Mouse (Mus musculus): Measurements from ENCODE around the gene Ajm1.

The Ajm1 gene

DNA sequence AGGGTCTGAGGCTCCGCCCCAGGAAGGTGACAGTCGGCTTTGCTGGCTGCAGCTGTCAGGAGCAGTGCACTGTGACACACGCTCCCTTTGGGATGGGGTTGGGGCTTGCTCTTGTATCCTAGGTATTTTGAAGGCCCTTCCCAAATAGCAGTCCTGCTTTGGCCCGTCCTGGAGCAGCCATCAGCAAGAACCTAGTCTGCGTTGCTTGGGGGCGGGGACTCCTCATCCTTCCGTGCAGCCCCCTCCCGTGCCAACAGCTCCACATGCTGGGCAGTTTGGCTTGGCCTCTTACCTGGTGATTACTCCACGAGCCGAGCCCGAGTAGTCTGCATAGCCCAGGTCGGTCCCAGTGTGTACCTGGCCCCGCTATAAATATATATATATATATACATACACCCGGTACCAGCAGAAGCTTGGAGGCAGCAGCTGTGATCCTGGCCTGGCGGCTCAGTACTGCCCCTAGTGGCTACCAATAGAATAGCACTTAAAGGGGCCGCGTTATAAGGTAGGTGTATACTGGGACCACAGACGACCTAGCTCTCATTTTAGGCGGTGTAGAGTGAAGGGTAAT is at the start of gene Ajm1:
Gene Ajm1 (minus strand): TSS at position 464 of the 571 bp plus-strand sequence.
- DNase-seq (ENCODE audit: low spot score in 2 of 2) = peak; percentile 70 to 77

DNA sequence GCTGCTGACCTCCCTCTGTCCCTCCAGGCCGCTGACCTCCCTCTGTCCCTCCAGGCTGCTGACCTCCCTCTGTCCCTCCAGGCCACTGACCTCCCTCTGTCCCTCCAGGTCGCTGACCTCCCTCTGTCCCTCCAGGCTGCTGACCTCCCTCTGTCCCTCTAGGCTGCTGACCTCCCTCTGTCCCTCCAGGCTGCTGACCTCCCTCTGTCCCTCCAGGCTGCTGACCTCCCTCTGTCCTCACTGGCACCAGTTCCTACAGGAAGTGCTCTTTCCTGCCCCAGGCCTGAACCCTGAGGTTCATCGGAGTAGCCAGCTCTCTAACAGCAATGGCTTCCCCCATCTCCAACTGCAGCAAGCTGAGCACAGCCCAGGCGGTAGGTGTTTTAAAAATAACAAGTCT is 47.2 kb upstream of the Ajm1 start:
- DNase-seq (ENCODE audit: low spot score in 2 of 2) = no peak

DNA sequence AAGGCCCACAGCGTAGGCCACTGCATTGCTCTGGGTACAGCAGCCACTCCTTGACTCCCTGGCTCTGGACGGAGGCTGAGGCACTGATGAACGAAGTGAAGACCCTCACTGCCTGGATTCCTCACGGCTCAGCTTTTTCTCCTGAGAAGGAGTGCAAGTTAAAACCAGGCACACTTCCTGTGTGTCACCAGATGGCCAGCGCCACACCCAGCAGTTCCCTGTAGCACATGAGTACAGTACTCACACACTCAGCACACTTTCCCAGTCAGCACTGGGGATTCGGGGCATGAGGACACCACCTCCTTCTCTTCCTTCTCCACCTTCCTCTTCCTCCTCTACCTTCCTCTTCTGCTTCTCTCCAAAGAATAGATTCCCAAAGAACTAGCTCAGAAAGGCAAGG is 46.3 kb upstream of the Ajm1 start, which contains the start of gene Fcna:
Gene Fcna (minus strand): TSS at position 220 of the 400 bp plus-strand sequence.
- DNase-seq (ENCODE audit: low spot score in 2 of 2) = no peak

DNA sequence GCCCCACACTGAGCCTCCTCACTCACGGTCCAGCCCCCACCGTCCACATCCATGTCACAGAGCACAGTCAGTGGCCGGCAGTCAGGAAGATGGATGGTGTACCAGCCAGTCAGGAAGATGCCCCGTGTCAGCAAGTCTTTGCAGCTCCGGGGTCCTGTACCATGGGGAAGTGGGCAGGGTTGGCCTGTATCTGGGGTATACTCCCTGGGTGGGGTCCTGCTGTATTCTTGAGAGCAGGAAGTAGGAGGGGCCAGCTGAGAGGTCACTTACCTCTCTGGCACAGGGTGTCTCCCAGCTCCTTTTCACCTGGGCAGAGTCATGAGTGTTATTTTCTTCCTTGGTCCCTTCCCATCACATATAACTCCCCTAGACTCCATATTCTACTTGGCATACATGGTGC is 44.4 kb upstream of the Ajm1 start:
- no peak for DNase-seq (ENCODE audit: low spot score in 2 of 2)

GRCm38 (mm10) chr2:25621229-25622200 is 40.0 kb upstream of the Ajm1 start, which contains the start of gene Tmem141:
Tmem141 (minus strand) TSS chr2:25622005.
- peak; percentile 76 for DNase-seq (ENCODE audit: low spot score in 2 of 2)

GRCm38 (mm10) chr2:25620852-25621228 is 39.3 kb upstream of the Ajm1 start:
- DNase-seq (ENCODE audit: low spot score in 2 of 2) = no peak

DNA sequence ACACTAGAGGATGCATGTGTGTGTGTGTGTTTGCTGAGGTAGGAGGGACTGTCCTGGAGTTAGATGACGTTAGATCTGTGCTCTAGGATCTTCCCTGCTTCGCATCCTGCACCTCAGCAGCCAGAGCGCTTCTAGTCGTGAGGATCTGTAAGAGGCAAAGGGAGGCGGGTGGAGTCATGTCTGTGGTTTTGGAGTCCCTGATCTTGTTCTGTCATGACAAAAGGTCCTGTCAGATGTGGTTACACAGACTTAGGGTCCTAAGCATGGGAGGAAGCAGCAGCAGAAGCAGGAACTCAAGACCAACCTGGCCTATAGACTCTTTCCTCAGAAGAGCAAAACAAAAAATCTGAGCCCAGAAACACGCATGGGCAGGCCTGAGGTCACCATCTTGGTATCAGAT is 38.8 kb upstream of the Ajm1 start:
- no peak for DNase-seq (ENCODE audit: low spot score in 2 of 2)

- no peak for DNase-seq (ENCODE audit: low spot score in 2 of 2)
These were observed 36.0 kb upstream of the Ajm1 start, which contains the start of gene Ccdc183 for GRCm38 (mm10) chr2:25617578-25617977. Ccdc183 (minus strand) TSS chr2:25617678.

GRCm38 (mm10) chr2:25616398-25616797 is 34.8 kb upstream of the Ajm1 start:
- DNase-seq (ENCODE audit: low spot score in 2 of 2) = no peak

- peak in 1 of 2 experiments; percentile 20 for DNase-seq (ENCODE audit: low spot score in 2 of 2)
These were observed 27.1 kb upstream of the Ajm1 start for GRCm38 (mm10) chr2:25608671-25609070.

DNA sequence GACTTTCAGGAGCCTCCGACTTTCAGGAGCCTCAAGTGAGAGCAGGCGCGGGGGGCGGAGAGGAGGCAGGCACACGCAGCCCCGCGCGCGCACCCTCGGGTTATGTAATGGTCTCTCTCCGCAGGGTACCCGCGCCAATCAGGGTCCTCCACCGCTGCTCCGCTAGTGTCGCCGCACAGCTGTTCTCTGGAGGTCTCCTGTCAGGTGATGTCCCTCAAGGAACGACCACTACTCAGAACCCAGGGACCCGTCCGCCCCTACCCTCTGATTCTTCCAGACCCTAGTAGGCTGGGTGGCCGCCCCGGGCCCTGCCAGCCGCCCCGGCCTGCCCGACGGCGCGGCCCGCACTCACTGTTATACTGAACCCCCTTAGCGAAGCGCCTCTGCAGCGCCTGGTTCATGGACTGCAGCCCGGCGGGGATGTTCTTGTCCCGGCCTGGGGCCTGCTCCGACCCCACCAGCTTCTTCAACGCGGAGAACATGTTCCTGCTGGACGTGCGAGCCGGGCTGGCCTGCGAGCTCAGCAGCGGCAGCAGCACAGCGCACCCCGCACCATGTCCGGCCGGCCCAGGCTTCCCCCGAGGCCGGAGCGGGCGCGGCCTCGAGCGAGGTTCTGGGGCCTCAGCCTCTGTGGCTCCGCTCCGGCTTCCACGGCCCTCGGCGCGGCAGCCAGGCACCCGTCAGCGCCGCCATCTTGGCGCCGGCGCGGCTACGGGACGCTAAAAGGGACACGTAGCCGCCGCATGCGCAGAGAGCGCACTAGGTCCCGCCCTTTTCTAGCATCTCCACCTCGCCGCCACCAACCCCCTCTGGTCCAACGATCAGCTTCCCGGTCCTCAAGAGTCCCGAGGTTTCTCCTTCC is 26.4 kb upstream of the Ajm1 start, which contains the start of gene Rabl6:
Gene Rabl6 (minus strand): TSS at position 761 of the 862 bp plus-strand sequence.
- DNase-seq (ENCODE audit: low spot score in 2 of 2) = peak; percentile 80 to 84

DNA sequence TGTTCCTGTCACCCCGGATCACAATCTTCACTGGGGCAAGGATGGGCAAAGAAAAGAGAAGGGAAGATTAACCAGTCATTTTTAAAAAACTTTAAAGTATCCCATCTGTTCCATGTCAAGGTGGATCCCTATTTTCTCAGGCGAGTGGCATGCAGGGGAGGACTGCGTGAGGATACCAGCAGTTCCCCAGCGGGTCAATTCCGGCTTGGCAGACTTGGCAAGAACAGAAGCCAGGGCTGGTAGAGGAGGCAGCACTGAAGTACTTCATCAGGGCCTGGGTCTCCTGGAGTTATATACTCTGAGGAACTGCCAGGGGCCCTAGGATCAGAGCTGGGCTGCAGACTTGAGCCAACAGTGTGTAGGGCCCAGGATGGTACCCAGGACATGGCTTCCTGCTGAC is 21.0 kb upstream of the Ajm1 start:
- DNase-seq (ENCODE audit: low spot score in 2 of 2) = no peak

GRCm38 (mm10) chr2:25600037-25600436 is 18.5 kb upstream of the Ajm1 start:
- no peak for DNase-seq (ENCODE audit: low spot score in 2 of 2)

DNA sequence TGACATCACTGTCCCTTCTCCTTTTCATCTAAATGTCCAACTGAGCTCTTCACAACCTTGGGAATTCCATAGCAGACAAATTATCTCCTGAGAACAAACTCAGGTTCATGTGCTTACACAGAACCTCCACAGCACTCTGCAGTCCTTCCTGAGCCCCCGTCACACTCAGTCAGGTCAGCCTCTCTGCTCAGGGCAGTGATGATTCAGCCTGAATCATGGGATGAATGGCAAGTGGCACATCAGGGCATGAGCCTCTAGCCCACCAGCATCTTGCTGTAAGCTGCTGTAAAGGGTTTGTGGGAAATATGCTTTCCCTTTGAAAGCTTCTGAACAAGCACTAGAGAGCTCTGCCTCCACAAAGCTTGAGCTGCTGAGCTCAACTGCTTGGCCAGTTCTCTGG is 17.2 kb upstream of the Ajm1 start:
- DNase-seq (ENCODE audit: low spot score in 2 of 2) = no peak

GRCm38 (mm10) chr2:25596765-25597510 is 15.4 kb upstream of the Ajm1 start:
- no peak for DNase-seq (ENCODE audit: low spot score in 2 of 2)

GRCm38 (mm10) chr2:25591863-25592262 is 10.3 kb upstream of the Ajm1 start:
- peak in 1 of 2 experiments; percentile 15 for DNase-seq (ENCODE audit: low spot score in 2 of 2)

- DNase-seq (ENCODE audit: low spot score in 2 of 2) = peak in 1 of 2 experiments; percentile 10
These were observed 6.8 kb upstream of the Ajm1 start for GRCm38 (mm10) chr2:25588227-25588907.

DNA sequence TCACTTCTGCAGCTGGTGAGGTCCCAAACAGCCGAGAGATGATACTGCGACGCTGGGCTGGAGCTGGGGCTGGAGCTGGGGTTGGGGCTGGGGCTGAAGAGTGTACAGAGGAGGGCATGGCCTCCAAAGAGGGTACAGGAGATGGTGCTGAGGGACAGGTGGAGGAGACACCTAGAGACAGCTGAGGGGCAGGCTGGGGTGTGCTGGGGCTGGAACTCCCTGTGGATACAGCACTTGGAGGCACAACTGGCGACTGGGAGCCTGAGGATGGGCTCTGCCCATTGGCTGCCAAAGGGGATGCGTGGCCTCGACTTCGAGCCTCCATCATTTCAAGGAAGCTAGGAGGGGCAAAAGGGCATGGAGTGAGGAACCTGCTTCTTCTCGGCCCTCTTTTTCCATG is 5.7 kb upstream of the Ajm1 start:
- no peak for DNase-seq (ENCODE audit: low spot score in 2 of 2)

DNA sequence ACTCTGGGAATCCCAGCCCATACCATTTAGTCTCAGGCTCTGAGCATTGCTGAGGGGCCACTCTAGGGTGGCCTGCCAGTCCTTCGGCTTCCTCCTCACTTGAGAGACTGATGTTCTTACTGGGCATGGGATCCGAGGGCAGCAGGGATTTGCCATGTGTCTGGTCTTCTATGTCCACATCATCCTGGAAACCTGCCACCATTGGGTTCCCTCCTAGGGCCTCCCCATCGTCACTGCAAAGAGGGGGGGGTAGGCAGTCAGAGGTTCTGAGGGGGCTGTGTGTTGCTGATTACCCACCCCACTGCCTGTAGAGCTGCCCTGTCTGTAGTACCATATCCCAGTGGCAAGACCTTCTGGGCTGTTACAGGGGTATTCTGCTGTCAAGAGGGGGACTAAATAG is 4.0 kb upstream of the Ajm1 start:
- DNase-seq (ENCODE audit: low spot score in 2 of 2) = no peak

DNA sequence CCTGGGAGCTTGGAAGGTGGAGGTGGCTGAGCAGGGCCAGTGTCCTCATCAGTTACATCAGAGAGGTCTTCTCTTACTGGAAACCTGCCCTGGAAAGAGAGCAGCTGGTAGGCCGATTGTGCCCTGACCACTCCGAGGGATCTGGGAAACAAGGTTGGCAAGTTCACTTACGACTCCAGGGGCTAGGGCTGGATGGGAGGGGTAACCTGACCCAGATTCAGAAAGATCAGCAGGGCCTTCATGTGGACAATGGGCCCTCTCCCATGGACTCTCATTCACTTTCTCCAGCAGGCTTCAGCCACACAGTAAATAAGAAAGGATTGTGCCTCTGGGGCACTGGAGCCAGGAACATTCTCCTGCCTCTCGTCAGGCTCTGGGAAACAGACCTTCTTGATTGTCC is 3.3 kb upstream of the Ajm1 start:
- no peak for DNase-seq (ENCODE audit: low spot score in 2 of 2)
